Mouse (Mus musculus) kidney, adult 2 months (tissue): ENCODE results near the gene 0610010K14Rik.

Source experiments
- CTCF ChIP-seq: fragments of 200-500 bp; conservative IDR thresholded peaks from 2 replicates; pipeline ENCODE4 v1.5.1; 2011; ENCODE audit warnings: low read depth, mild to moderate bottlenecking, control low read depth, low read length, moderate library complexity, mixed read lengths; ENCODE audit not compliant: insufficient read depth, insufficient read length
- POLR2A ChIP-seq: fragments of 200-500 bp; IDR thresholded peaks from one replicate; pipeline ENCODE4 v1.6.1; 2011; ENCODE audit warnings: low read depth, low read length, control low read depth

GRCm38 (mm10) chr11:70285686-70286085 is 48.0 kb upstream of the 0610010K14Rik start:
- TF ChIP-seq CTCF (no peak), POLR2A (no peak)
